Mouse (Mus musculus): ENCODE results near the gene Akap2.

The Akap2 gene

DNA sequence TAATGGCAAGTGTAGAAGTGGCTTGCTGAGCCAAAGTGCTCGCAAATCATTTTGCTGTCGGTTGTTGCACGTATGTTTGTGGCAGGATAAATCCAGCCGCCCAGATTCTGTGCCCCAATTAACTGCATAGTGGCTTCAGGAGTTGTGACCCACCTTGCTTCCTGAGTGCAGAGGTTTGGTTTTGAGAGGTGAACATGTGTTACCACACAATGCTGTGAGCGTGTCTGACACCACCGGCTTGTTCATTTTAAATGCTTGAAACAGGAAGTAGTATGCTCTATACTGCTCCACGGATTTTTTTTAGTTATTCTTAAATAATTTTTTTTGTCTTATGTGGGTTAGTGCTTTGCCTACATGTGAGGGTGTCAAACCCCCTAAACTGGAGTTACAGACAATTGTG is 114.9 kb downstream of the Akap2 start:
- DNase-seq (ENCODE audit: low read depth, low spot score) = no peak

DNA sequence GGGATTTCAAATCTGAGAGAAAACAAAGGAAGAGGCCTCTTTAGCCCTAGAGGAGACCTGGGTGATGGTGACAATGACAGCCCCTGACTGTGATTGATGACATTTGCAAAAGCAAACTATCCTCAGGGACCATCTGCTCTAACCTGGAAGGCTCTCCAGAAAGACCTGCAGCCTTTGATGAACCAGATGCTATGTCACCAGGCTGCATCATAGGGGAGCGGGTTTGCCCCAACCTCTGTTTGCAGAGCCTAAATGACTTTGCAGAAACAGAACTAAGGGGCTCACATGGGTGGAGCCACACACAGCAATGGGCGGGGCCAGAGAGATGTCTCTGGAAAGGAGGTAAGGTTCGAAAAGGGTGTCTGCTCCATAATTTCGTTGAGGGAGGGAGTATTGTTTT is 115.6 kb downstream of the Akap2 start:
- DNase-seq (ENCODE audit: low read depth, low spot score) = no peak

DNA sequence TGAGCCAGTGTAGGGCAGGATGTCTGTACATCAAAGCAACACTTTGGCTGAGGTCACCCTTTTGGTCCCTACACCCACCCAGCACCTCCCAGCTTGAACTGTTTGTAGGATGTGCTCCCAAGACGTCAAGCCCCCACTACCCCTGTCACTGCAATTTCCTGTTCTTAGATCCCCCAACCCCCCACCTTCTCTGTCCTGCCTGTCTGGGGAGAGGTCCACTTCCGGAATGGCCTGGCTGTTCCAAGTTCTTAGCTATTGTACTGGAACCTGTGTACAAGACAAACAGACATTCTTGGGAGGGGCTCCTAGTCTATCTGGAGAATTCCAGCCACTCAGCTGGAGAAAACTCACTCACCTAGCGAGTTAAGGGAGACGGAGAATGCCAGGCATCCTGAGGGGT is 116.7 kb downstream of the Akap2 start:
- DNase-seq (ENCODE audit: low read depth, low spot score) = no peak

DNA sequence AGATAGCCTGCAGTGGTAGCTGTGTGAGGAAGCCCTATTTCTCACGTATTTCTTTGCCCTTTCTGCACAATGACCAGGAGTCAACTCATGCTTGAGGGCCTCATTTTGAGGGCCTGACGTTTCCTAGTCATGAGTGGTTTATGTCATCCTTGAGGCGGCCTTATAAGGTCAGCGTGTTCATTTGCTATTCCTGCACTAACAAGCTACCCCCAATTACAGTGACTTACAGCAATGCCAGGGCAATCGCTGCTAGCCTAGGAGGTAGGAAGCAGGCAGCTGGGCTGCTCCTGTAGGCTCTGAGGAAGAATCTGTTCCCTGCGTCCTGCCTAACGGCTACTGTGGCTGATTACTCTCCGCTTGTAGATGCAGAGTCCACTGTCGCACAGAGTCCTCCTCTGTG is 119.6 kb downstream of the Akap2 start:
- no peak for DNase-seq (ENCODE audit: low read depth, low spot score)

DNA sequence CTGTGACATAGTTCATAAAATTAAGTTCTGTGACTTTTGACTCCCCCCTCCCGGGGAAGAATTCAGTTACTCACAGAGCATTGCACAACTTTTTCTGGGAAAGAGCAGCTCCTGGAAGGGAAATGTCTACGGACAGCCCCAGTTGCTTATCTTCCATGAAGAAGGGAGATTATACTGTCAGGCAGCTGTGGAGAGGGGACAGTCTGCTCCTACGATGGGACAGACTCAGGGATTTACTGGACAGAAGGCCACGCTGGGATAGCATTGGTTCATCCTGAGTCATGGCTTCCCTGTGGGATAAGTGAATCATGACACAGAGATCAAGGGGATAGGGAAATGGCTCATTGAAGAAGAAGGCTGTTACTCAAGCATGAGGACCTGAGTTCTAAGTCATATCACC is 121.9 kb downstream of the Akap2 start:
- DNase-seq (ENCODE audit: low read depth, low spot score) = peak; percentile 42

DNA sequence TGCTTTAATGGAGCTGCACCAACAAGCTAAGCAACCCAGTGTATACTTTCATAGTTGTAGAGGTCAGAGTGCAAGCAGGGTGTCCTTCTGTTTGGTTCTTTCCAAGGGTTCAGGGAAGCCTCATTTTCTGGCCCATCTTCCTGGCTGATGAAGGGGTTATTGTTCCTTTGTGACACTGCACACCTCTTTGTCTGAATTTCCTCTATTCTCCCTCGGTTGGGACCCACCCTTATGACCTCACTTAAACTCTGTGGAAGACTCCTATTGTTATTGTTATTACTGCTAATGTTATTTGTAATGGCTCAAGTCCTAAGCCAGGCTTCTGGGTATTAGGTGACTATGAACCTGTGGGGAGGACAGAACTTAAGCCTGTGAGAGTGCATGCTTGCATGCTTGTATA is 124.5 kb downstream of the Akap2 start:
- DNase-seq (ENCODE audit: low read depth, low spot score) = no peak

DNA sequence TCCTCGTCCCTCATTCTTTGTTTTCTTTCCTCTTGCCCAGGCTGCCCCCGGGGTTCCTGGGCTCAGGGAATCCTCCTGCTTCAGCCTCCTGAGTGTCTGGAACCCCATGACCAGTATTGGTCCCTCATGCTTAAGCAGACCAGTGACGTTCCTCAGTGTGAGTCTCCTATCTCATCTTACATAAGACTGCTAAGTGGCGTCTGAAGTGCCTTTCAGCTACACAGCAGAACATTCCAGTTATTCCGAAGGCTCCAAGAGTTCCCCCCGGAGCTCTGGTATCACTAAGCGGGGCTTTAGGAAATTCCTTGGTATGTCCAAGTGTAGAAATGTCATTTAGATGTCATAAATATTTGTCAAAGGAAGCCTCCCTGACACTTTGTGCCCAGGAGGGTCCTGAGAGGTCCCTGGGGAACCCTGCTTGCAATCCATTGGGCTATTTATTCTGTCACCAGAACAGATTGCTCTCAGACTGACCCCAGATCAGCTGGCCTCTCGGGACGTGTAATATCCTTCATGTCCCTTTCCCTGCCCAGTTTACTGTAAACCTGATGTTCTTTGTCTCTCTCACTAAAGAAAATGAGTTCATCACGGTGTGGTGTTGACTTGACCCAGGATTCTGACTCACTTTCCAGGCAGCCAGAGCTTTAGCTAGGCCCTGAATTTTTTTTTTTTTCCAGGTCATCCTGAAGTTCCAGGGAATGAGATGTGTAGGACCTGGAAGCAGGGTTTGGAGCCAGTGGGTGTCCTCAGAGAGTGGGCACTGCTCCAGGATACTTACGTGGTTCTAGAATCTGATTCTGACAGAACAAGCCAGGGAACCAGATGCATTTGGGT is 125.2 kb downstream of the Akap2 start:
- no peak for DNase-seq (ENCODE audit: low read depth, low spot score)

DNA sequence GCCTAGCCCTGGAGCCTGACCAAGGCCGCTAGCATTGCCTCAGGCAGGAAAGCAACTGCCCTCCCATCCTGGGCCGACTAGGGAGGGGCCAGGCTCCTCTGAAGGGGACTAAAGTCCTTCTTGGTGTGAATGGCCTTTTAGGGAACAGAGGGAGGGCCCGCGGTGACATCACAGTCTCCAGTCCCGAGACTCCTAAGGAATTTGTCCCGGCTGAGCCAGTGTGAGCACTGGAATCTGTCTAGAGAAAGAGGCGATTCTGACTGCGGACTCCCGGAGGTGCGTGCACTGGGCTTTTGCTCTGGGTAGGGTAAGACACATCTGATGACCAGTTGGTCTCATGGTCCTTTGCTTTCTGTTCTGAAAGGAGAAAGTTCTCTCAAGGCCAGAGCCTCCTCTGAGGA is 127.6 kb downstream of the Akap2 start:
- DNase-seq (ENCODE audit: low read depth, low spot score) = peak; percentile 76

DNA sequence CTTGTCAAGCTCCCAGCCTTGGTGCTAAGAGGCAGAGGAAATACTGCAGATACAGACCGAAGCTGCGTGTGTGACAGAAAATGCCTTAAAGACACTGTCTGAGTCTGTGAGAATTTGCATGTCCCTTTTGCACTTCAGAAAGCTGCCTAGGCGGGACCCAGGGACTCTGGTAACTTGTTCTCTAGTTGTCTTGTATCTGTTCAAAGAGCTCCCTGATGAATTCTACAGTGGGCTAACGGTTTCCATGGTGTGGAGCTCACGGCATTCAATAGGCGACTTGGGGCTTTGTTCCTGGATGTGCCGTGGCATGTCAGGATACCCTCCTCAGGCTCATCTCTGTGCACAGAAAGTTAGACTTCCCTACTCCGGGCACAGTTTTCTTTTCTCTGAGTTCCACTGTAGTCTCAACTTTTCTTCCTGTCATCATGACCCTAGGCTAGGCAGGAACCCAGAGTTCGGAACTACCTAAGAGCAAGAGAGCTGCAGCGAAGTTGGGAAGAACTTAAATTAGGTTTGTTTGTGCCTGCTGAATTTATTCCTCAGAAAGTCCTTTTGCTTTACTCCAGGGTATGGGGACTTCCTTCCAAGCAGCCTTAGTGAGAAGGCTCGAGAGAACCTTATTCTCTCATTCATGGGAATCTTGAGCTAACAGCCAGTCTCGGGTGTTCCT is 128.2 kb downstream of the Akap2 start:
- no peak for DNase-seq (ENCODE audit: low read depth, low spot score)

DNA sequence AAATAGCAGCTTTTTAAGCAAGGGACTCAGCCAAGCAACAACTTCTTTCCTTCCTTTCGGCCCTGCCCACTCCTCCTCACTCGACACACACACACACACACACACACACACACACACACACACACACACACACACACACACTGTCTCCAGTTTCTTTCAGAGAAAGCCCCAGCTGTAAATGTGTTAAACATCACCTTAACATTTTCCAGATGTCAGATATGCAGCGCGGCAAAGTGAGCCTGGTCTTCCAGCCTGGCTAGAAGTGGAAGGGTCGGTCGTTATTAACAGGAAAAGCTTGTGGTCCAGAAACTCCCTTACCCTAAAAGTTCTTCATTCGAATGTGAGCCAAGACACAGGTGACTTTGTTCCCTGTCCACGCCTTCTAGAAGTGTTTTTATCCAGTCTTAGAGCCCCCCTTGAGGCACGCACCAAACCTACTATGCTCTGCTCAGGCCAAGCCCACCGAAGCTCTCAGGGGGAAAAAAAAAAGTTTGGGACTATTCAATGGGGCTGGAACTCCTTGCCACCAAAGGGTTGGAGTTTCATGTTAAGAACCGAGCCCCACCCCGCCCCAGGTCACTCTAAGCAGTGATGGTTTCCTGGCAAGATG is 129.0 kb downstream of the Akap2 start:
- DNase-seq (ENCODE audit: low read depth, low spot score) = no peak

DNA sequence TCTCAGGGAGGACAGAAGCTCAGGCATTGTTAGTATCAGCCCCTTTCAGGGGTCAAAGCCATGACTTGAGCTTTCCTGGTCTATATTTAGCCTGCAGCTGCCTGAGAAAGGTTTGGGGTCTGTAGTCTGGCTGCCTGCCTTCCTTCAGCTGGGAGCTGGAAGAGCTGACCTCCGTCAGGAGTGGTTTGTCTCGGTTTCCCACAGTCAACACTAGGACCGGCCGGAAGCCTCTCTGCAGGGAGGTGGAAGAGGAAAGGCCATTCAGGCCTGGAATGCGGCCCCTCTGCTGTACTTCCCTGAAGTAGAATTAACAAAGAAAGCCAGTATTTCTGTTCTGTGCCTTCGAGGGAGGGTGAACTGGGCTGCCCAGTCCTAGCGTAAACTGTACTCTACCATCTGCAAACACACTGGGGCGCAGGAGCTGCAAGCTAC is 129.6 kb downstream of the Akap2 start:
- DNase-seq (ENCODE audit: low read depth, low spot score) = no peak

DNA sequence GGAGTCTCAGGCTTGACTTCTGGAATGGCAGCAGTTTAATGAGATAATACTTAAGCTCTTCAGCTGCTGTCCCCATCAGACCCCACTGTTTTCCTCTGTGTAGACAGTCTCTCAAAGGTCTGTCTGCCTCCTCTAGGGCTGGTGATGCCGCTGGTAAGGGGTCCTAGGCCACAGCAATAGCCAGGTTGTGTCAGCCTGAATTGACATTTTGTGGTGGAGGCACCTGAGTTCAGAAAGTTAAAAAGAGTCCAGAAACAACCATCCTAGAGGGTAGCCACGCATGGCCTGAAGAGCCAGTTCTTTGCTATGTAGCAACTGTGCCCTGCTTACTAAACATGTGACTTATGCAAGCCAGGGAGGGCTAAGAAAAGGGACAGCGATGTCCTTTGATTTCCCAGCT is 130.2 kb downstream of the Akap2 start:
- no peak for DNase-seq (ENCODE audit: low read depth, low spot score)

DNA sequence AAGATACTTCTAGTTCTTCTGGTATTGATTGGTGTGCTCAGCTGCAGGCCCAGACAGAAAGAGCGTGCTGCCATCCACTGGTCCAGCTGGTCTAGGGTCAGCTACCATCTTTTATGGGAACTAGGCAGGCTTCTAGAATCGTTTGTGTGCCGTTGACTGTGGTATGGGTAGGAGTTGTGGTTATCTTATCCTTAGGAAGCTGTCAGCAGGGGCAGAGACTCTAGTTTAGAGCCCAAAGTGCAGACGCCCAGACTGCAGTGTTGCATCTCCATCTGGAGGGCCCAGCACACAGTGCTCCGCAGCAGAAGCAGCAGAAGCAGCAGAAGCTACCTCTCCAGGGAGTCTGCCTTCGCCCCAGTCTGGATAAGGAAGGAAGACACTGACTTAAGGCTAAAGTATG is 132.0 kb downstream of the Akap2 start:
- no peak for DNase-seq (ENCODE audit: low read depth, low spot score)

DNA sequence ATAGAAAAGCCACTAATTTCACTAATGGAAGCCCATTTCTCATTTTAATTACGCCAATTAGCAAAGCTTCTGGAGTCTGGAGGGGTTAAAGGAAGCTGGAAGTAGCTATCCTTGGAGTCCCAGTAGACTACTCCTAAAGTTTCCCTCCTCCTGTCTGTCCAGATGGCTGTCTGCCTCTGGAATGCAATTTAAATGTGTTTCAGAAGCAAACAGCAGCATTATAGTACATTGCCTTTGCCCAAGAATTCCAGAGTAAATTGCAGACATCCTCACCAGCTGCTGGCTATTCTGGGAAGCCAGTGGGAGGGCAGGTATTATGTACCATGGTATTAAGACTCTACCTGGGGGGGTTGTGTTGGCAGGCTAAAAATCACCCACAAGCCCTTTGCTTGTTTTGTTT is 134.3 kb downstream of the Akap2 start:
- no peak for DNase-seq (ENCODE audit: low read depth, low spot score)

DNA sequence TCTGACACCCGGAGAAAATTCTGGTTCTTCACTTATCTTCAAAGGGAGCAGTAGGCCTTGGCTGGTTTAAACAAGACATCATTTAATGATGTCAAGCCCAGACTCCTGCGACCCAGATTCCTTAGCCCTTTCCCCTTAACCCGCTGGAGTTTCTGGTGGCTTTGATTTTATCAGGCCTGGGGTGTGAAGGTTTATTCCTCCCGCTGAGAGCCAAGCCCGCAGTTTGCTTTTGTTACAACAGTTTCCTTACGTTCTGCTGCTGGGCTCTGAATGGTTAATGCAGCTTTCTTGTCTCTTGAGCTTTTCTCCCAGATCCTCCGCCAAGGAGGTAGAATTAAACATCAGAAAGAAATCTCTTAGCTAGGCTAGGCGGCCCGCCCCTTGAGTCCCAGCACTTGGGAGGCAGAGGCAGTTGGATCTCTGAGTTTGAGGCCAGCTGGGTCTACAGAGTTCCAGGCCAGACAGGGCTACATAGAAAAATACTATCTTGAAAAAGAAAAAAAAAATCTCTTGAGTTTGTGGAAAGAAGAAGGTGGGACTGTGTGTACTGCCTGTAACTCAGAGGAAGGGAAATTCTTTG is 135.1 kb downstream of the Akap2 start:
- no peak for DNase-seq (ENCODE audit: low read depth, low spot score)

DNA sequence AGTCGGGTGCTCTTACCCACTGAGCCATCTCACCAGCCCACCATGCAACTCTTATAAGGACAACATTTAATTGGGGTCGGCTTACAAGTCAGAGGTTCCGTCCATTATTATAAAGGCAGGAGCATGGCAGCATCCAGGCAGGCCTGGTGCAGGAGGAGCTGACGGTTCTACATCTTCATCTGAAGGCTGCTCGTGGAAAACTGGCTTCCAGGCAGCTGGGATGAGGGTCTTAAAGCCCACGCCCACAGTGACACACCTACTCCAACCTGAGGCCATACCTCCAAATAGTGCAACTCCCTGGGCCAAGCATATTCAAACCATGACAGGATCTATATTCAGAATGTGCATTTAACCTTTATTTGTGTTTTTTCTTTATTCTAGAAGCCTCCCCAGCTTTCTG is 136.7 kb downstream of the Akap2 start:
- DNase-seq (ENCODE audit: low read depth, low spot score) = no peak

DNA sequence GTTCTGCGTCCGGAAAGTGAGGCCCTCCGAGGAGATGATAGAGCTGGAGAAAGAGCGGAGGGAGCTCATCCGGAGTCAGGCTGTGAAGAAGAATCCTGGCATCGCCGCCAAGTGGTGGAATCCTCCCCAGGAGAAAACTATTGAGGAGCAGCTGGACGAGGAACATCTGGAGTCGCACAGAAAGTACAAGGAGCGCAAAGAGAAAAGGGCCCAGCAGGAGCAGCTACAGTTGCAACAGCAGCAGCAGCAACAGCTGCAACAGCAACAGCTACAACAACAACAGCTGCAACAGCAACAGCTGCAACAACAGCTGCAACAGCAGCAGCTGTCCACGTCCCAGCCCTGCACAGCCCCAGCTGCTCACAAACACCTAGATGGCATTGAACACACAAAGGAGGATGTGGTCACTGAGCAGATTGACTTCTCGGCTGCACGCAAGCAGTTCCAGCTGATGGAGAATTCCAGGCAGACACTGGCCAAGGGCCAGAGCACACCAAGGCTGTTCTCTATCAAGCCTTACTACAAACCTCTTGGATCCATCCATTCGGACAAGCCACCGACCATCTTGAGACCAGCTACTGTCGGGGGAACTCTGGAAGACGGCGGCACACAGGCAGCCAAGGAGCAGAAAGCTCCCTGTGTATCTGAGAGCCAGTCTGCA is 138.0 kb downstream of the Akap2 start:
- DNase-seq (ENCODE audit: low read depth, low spot score) = no peak

DNA sequence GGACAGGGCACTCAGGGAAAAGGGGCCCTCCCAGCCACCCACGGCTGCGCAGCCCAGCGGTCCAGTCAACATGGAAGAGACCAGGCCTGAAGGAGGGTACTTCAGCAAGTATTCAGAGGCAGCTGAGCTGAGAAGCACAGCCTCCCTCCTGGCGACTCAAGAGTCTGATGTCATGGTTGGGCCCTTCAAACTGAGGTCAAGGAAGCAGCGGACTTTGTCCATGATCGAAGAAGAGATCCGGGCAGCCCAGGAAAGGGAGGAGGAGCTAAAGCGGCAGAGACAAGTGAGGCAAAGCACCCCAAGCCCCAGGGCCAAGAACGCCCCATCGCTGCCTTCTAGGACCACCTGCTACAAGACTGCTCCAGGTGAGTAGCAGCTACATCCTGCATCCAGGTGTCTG is 139.2 kb downstream of the Akap2 start:
- DNase-seq (ENCODE audit: low read depth, low spot score) = no peak

DNA sequence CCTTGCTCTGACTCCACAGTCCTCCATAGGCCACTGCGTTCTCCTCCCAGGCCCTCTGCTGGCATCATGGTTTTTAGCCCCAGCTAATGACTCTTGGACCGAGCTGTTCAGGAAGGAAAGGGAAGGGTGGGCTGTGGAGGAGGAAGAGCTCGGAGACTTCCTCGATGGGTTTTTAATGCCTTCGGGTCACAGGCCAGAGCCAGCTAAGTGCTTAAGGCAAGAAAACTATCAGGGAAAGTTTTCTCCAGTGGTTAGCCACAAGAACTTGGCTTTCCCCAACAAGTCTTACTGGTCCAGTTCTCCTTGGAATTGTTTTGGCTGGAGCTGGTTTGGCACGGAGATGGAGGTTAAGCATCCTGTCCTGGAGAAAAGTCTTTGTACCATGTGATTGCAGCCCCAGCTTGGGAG is 142.8 kb downstream of the Akap2 start:
- DNase-seq (ENCODE audit: low read depth, low spot score) = peak; percentile 87

DNA sequence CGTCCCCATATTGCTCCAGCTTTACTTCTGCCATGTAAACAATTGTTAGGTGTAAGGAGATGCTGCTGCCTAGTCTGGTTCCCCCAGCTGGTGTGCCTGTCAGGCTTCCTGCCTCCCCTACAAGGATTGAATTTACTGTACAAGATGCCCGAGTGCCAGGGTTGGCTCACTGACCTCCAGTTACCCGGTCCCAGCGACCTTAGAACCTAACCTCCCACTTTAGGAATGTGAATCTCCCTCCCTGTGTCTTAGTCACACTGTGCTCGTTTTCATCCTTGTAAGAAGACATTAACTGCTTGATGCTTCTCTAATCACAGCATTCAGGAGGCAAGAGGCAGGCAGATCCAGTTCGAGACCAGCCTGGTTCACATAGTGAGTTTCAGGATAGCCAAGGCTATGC is 143.7 kb downstream of the Akap2 start:
- no peak for DNase-seq (ENCODE audit: low read depth, low spot score)

DNA sequence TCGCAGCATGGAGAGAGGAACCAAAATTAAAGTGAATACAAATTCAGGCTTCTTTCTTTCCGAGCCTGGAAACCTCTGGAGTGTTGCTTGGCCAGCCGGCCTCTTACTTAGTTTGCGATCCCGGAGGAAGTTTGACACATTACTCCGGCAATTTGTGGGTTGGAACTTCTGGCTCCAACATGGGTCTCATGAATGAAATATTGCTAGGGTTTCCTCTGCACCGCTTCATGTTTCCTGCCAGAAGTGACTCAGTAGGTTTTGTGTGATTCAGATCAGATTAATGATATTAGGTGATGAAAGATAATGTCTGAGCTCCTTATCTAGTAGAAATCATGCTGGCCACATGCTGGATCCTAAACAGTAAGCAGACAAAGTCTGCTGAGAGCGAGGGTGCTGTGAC is 144.4 kb downstream of the Akap2 start:
- DNase-seq (ENCODE audit: low read depth, low spot score) = peak; percentile 64

Measured in skeletal muscle tissue, adult 2 months (tissue).